Comparison of ENCODE assay signal across 18 mouse cellular contexts in genomic region chr9:41982760-41983159, GRCm38 (mm10).
A peak's percentile ranks its signal among the peaks of the same experiment; 100 is the strongest.
DNase-seq lines count a peak whose midpoint lies in the region; ATAC-seq and TF ChIP-seq lines count a peak whose summit lies in the region.
"Had no signal": no experiment of that assay in that cellular context is flagged by ENCODE, and none has a peak within 500 bp of the region (broad histone marks: within the 10 kb centered on the region; RNA-seq: fewer than 3 reads in every experiment).

No protein-coding gene starts in this region.

- no peak for TF ChIP-seq CTCF in gastrocnemius, adult 2 months (IDR thresholded peaks at IDR 0.05)
- no peak for TF ChIP-seq CTCF in kidney, adult 2 months (conservative IDR thresholded peaks at IDR 0.05; ENCODE audit: insufficient read depth, insufficient read length, low read depth, low read length)
- no peak for TF ChIP-seq CTCF in left cerebral cortex, adult 2 months (IDR thresholded peaks at IDR 0.05)

- no peak overlapping the region for H3K9ac ChIP-seq in kidney, embryonic 14.5 days (ENCODE audit: low read depth, low read length)
- H3K9ac ChIP-seq: embryonic facial prominence, embryonic 13.5 days; forebrain, embryonic 13.5 days; heart, embryonic 12.5 days; hindbrain, embryonic 14.5 days had no signal

- H3K4me2 ChIP-seq in kidney, embryonic 14.5 days (replicated peaks; ENCODE audit: low read depth, low read length) = no peak overlapping the region
- H3K4me2 ChIP-seq: embryonic facial prominence, embryonic 13.5 days; forebrain, embryonic 13.5 days; heart, embryonic 12.5 days; hindbrain, embryonic 14.5 days had no signal

- intact Hi-C loops in gastrocnemius, adult 2 months (cut with DNase I) = no loop called here
- intact Hi-C loops in left cerebral cortex, adult 2 months (cut with DNase I) = no loop called here

- H3K27ac ChIP-seq in gastrocnemius, adult 2 months = peak overlapping the region; percentile 81; the same call in 1 of the 2 replicates
- no peak overlapping the region for H3K27ac ChIP-seq in kidney, adult 2 months (ENCODE audit: insufficient read depth, low read depth, low read length)
- no peak overlapping the region for H3K27ac ChIP-seq in kidney, embryonic 14.5 days (ENCODE audit: low read depth, low read length)
- peak overlapping the region; percentile 63; the same call in 1 of the 2 replicates for H3K27ac ChIP-seq in left cerebral cortex, adult 2 months
- H3K27ac ChIP-seq: forebrain, embryonic 13.5 days; hindbrain, embryonic 14.5 days had no signal

- peaks cover 4% of the 10 kb centered on the region; the same call in 1 of the 2 replicates for H3K4me1 ChIP-seq in kidney, adult 2 months (ENCODE audit: control insufficient read depth, insufficient read depth, low read length)
- no peaks in the 10 kb centered on the region for H3K4me1 ChIP-seq in kidney, embryonic 14.5 days (ENCODE audit: control insufficient read depth, insufficient read depth, low read length)
- H3K4me1 ChIP-seq: forebrain, embryonic 13.5 days had no signal

- H3K9me3 ChIP-seq in kidney, embryonic 14.5 days (ENCODE audit: control insufficient read depth, low read length) = no peaks in the 10 kb centered on the region
- H3K9me3 ChIP-seq: embryonic facial prominence, embryonic 13.5 days; forebrain, embryonic 13.5 days had no signal

- 60% methylated on average over 2 of the region's 2 CpGs for WGBS in kidney, adult 2 months
- WGBS in kidney, embryonic 14.5 days = 79% methylated on average over 2 of the region's 2 CpGs

- no peaks in the 10 kb centered on the region; the same call in 1 of the 2 replicates for H3K36me3 ChIP-seq in kidney, adult 2 months (ENCODE audit: control insufficient read depth, insufficient read depth, low read length)
- H3K36me3 ChIP-seq in kidney, embryonic 14.5 days (ENCODE audit: control insufficient read depth, insufficient read depth, low read length) = peaks cover 9% of the 10 kb centered on the region; the same call in 1 of the 2 replicates

- no peak for ATAC-seq in kidney, embryonic 14.5 days (ENCODE audit: low FRiP score, low TSS enrichment)
- ATAC-seq: forebrain, embryonic 13.5 days had no signal

- H3K27me3 ChIP-seq in kidney, adult 2 months (replicated peaks; ENCODE audit: control insufficient read depth, insufficient read depth, low read length) = no peaks in the 10 kb centered on the region
- H3K27me3 ChIP-seq in kidney, embryonic 14.5 days (ENCODE audit: control insufficient read depth, insufficient read depth, low read length) = no peaks in the 10 kb centered on the region
- H3K27me3 ChIP-seq: embryonic facial prominence, embryonic 13.5 days; forebrain, embryonic 13.5 days; heart, embryonic 12.5 days had no signal

- no peak for DNase-seq in gastrocnemius, adult 2 months
- no peak for DNase-seq in gastrocnemius, adult 18-20 months (ENCODE audit: low spot score)
- peak; percentile 40 for DNase-seq in kidney, adult 2 months
- DNase-seq in left cerebral cortex, adult 2 months (ENCODE audit: extremely low spot score in 1 of 2, low spot score in 2 of 2) = no peak
- no peak for DNase-seq in left cerebral cortex, adult 9 months (ENCODE audit: low spot score in 2 of 2)
- peak; percentile 49 for DNase-seq in skeletal muscle tissue, adult 2 months (ENCODE audit: low read depth, low spot score)
- no peak for DNase-seq in retina, embryonic 14.5 days (ENCODE audit: low spot score)
- DNase-seq: adrenal gland, postnatal 14 days; cerebellum, adult 11-12 months; cerebellum, postnatal 36 days; gastrocnemius, postnatal 10 days; heart, adult 18-20 months had no signal

- no peak for TF ChIP-seq POLR2A in kidney, adult 2 months (IDR thresholded peaks at IDR 0.05; ENCODE audit: low read depth, low read length)

- no peak overlapping the region for H3K4me3 ChIP-seq in gastrocnemius, adult 2 months
- H3K4me3 ChIP-seq in kidney, adult 2 months (ENCODE audit: insufficient read depth, low read depth, low read length) = no peak overlapping the region
- no peak overlapping the region for H3K4me3 ChIP-seq in kidney, embryonic 14.5 days (ENCODE audit: low read length)
- no peak overlapping the region for H3K4me3 ChIP-seq in left cerebral cortex, adult 2 months
- H3K4me3 ChIP-seq: embryonic facial prominence, embryonic 13.5 days; forebrain, embryonic 13.5 days; heart, embryonic 12.5 days; hindbrain, embryonic 10.5 days had no signal

Comparison
In these comparisons a context has a peak if more than half of its experiments do, and no peak if none do; other contexts are left out.
1. DNase-seq: peak in kidney, adult 2 months (single experiment) and skeletal muscle tissue, adult 2 months (single experiment); none in gastrocnemius, adult 2 months (single experiment), gastrocnemius, adult 18-20 months (single experiment), left cerebral cortex, adult 2 months (0 of 2), left cerebral cortex, adult 9 months (0 of 2) and retina, embryonic 14.5 days (single experiment).
2. H3K27ac ChIP-seq: peak in gastrocnemius, adult 2 months (single experiment) and left cerebral cortex, adult 2 months (single experiment); none in kidney, adult 2 months (single experiment) and kidney, embryonic 14.5 days (single experiment).